Mouse (Mus musculus): ENCODE measurements around the gene Cdh18.

GRCm38 (mm10) chr15:23430021-23430420, 881.2 kb downstream of the Cdh18 start:
- no peak for TF ChIP-seq CTCF (IDR thresholded peaks at IDR 0.05; ENCODE audit: extremely low read depth, insufficient read length, insufficient replicate concordance, low read depth, low read length)
- TF ChIP-seq POLR2A (IDR thresholded peaks at IDR 0.05; ENCODE audit: low read depth, low read length): no peak

Measured in small intestine, adult 2 months (tissue).